Mouse (Mus musculus) G1E (cell line): Measurements from ENCODE around the gene H2-Aa.

ENCODE experiments used
- CTCF ChIP-seq: IDR thresholded peaks from 2 replicates; pipeline ENCODE4 v1.5.1; 2012; ENCODE audit warnings: low read depth, low read length, inconsistent platforms, mixed read lengths
- GATA1 ChIP-seq: IDR thresholded peaks from 2 replicates; pipeline ENCODE4 v1.6.1; 2012; ENCODE audit warnings: borderline replicate concordance, low read length, inconsistent platforms, mixed read lengths
- GATA2 ChIP-seq: IDR thresholded peaks from 2 replicates; pipeline ENCODE4 v1.6.1; 2012; ENCODE audit warnings: low read depth, low read length, inconsistent platforms, borderline replicate concordance
- POLR2AphosphoS5 ChIP-seq: IDR thresholded peaks from 2 replicates; pipeline ENCODE4 v1.6.1; 2012; ENCODE audit warnings: low read depth, low read length, inconsistent platforms; ENCODE audit not compliant: insufficient replicate concordance
- TAL1 ChIP-seq: conservative IDR thresholded peaks from 2 replicates; pipeline ENCODE4 v1.6.1; 2012; ENCODE audit warnings: low read depth, low read length, inconsistent platforms, mixed read lengths

GRCm38 (mm10) chr17:34236691-34237090 lies 50.9 kb downstream of the H2-Aa start:
- TF ChIP-seq CTCF (no peak), POLR2AphosphoS5 (no peak), TAL1 (no peak), GATA1 (no peak), GATA2 (no peak)
